Mouse (Mus musculus) kidney, adult 2 months (tissue): ENCODE measurements around the gene Tor1a.
"Not testable (repeated sequence)": the region's sequence is repeated elsewhere in the genome, so short reads cannot be mapped to it uniquely, and the experiment has no call there.

Experiments used
- CTCF ChIP-seq: fragments of 200-500 bp; conservative IDR thresholded peaks from 2 replicates; pipeline ENCODE4 v1.5.1; 2011; ENCODE audit warnings: low read depth, mild to moderate bottlenecking, control low read depth, low read length, moderate library complexity, mixed read lengths; ENCODE audit not compliant: insufficient read depth, insufficient read length
- POLR2A ChIP-seq: fragments of 200-500 bp; IDR thresholded peaks from one replicate; pipeline ENCODE4 v1.6.1; 2011; ENCODE audit warnings: low read depth, low read length, control low read depth

DNA sequence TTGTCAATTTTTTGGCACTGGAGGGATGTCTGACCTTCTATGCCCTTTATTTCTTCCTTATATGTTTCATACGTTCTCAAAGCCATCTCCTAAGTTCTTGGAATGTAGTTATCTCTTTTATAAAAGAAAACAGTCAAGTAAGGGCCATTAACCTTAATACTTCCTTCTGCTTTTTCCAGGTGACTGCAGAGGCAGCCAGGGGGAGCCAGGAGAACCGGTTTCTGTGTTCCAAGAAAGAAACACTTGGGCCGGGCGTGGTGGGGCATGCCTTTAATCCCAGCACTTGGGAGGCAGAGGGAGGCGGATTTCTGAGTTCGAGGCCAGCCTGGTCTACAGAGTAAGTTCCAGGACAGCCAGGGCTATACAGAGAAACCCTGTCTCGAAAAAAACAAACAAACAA, 25.6 kb downstream of the Tor1a start:
- not testable (repeated sequence) for TF ChIP-seq POLR2A, CTCF
